ENCODE assay signal across 13 mouse cellular contexts in genomic region chr16:76566220-76566619, GRCm38 (mm10).
DNase-seq lines count a peak whose midpoint lies in the region.
"Had no signal": no experiment of that assay in that cellular context is flagged by ENCODE, and none has a peak within 500 bp of the region (broad histone marks: within the 10 kb centered on the region; RNA-seq: fewer than 3 reads in every experiment).

No protein-coding gene starts in this region.

- DNase-seq in kidney, adult 18-20 months: peak; percentile 17
- DNase-seq in kidney, postnatal 10 days: no peak
- peak; percentile 43 for DNase-seq in 416B (ENCODE audit: low read depth)
- peak; percentile 51 for DNase-seq in embryo, embryonic 11 days
- DNase-seq in kidney, postnatal 25 days: peak; percentile 25 to 38
- no peak for DNase-seq in right cerebral cortex, postnatal 36 days (ENCODE audit: low spot score in 2 of 2)
- DNase-seq in cerebellum, postnatal 4 days (ENCODE audit: low spot score in 2 of 2): no peak
- no peak for DNase-seq in right cerebral cortex, adult 2 months (ENCODE audit: low spot score in 2 of 2)
- DNase-seq: adrenal gland, postnatal 36 days; cerebellum, adult 2 months; lung, adult 18-20 months; midbrain, embryonic 14.5 days; right cerebral cortex, adult 18-20 months had no signal

Comparison
In these comparisons a context has a peak if more than half of its experiments do, and no peak if none do; other contexts are left out.
1. DNase-seq: peak in kidney, adult 18-20 months (single experiment), 416B (single experiment), embryo, embryonic 11 days (single experiment) and kidney, postnatal 25 days (2 of 2); none in kidney, postnatal 10 days (single experiment), right cerebral cortex, postnatal 36 days (0 of 2), cerebellum, postnatal 4 days (0 of 2) and right cerebral cortex, adult 2 months (0 of 2).